Mouse (Mus musculus) telencephalon, adult 2 months (tissue): ENCODE measurements around the gene Cltb.
"Not testable (repeated sequence)": the region's sequence is repeated elsewhere in the genome, so short reads cannot be mapped to it uniquely, and the experiment has no call there.

Experiments
- DNase-seq: peaks from one replicate; pipeline ENCODE4 v3.0.0-alpha.2; 2011; ENCODE audit warnings: low read depth, low spot score

Cltb gene

DNA sequence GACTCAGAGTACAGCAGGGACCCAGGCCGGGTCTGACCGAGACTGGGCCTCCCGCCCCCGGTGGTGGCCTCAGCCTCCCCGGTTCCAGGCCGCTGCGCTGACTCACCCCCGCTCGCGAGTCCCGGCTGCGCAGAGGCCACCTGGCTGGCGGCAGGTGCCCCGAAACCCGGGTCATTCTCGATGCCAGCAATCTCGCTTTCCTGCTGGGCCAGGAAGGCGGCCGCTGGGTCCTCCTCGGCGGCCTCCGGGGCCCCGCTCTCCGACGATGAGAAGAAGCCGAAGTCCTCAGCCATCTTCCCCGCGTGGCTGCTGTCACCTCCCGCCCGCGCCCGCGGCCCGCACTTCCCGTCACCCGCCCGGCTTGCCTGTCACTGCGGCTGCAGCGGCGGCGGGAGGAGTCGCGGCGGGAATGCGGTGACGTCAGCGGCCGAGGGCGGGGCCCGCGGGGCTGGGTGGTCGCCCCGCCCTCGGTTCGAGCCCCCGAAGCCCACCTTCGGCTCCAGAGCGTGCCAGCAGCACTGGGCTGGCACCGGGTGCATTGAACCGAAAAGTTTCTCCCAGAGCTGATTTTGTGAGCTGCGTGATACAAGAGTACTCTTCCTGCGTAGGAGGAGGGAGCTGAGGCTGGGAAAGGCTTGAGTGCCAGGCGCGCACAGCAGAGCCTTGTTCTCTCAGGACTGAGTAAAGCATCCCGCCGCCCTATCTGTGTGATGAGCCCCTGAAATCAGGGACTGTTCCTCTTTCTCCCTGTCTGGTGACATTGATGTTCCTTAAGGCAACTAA is at the start of gene Cltb:
Gene Cltb, minus strand, starts transcription at position 373 of the 783 bp plus-strand sequence.
- peak; percentile 54 for DNase-seq

DNA sequence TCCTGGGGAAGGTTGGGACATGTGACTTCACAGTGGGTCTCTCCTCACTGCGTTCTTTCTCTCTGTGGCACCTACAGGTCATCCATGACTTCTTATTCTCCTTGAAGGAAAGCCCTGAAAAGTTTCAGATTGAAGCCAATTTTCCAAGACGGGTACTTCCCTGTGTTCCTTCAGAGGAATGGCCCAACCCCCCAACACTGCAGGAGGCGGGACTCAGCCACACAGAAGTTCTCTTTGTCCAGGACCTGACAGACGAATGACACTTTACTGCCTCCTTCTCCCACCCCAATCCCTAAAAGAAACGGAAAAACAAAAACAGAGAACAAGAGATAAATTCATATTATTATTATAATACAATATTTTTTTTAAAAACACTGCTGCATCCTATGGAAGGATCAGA is 49.7 kb upstream of the Cltb start:
- no peak for DNase-seq

DNA sequence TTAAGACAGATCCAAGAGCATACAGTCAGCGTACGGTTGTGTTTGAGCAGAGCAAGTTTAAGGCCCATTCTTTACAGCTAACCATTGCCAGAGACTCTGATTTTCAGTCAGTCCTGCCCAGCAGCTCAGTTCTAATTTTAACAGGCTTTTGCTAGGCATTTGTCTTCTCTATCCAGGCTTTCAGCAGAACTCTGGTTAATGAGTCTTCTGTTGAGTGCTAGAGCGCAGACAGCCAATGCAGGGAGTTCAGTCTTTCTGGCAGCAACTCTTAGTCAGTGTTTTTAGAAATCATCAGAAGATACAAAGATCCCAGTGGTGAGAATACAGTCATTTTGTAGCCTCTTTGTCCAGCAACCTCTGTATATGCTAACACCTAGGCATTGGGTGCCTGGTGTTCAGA is 39.3 kb upstream of the Cltb start:
- DNase-seq = peak; percentile 13

DNA sequence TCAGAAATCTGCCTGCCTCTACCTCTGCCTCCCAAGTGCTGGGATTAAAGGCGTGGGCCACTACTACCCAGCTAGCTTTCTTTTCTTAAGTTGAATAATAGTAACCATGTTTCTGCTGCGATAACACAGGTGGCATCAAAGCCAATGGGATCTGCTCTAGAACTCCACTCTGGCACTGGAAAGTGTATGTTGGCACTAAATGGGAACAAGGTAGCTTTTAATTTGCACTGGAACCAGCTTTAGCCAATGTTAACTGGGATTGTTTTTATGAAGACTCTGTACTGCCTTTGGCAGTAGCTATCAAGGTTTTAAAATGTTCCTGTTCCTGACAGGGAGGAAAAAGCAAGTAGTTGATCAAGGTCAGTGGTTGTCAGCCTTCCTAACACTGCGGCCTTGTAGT is 23.9 kb upstream of the Cltb start:
- DNase-seq = no peak

DNA sequence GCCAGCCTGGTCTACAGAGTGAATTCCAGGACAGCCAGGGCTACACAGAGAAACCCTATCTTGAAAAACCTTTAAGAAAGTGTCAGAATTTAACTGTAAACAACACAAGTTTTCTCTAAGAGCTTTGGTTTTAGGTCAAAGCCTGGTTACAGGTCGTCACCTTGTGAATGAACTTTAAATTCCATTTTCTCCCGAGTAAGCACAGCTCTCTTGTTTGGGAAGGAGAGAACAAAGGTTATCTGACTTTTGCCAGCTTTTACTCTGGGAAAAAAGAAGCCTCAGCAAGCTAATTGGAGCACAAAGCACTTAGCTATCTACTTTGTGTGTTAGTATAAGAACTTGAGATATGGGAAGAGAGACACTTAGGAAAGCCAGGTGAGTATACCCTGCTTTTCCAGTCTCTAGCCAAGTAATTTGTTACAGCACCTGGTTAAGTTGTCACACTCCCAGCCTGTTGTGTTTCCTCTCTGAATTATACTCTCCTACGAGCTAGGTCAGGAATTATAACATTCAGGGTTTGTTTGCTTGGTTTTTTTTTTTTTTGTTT is 21.7 kb upstream of the Cltb start:
- DNase-seq = no peak

DNA sequence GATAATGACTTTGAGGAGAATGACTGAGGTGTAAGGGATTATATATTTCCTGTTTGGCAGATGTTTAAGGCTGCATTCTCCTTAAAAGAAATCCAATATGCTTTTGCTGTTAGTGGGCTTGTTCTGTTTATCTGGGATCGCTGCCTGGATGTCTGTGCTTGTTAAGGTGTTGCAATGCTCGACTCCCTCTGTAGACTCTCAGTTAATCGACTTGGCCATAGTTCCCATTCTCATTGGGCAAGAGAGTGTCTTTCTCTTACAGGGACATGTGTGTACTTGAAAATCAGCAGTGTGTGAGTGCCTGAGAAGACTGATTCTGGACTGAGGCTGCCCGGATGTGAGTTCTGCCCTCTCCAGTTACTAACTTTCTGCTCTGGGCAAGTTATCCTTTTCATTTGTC is 18.0 kb upstream of the Cltb start:
- no peak for DNase-seq

DNA sequence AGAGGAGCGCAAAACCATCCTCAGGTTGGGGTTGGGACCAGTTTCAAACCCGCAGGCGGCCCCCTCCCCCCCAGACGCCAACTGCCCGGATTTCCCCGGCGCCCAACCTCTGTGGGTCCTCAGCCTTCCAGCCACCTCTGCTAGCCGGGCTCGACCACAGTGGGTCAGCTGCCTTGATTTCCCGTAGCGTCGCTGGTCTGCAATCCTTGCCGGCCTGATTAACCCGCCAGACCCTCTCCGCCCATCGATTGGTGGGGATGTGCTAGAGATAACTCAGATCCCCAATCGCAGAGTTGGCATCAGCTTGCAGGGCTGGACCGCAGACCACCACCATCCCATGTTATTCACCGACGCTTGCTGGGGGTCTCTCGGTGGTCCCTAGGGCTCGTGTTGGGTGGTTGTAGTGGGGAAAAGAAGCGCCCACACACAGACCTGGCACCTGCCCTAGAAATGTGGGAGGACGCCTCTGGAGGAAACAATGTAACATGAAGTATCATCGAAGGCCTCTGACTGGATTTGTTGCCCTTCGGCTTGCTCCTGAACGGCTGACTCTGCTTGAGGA is 10.9 kb upstream of the Cltb start:
- no peak for DNase-seq

DNA sequence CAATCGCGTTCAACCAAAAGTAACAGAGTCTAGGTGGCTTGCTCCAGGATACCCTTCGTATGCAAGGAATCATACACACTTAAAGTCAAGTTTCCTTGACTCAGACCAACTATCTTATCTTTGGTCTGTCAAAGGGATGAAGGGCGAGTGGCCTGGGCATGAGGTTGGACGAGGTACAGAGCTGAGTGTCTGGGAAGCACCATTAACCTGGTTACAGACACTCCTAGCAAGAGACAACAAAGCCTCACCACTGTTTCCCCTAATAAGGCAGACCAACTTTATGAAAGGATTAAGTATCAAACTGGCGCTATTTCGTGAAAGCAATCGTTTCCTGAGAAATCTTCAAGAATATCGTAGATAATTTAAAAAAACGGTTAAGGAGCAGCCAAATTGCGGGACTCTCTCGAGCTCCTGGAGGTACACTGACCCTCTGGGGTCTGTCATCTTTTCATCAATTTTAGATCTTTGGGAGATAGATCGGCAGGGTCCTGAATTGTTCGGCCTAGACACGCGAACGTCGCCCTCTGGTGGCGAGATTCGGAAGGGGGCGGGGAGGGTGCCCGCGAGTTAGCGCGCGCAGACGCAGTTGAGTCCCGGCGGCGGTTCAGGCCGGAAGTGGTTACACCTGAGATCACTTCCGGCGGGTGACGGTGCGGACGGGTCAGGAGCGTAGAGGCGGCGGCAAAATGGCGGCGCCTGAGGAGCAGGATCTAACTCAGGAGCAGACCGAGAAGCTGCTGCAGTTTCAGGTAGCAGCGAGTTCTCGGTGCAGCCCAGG is 10.2 kb upstream of the Cltb start, which contains the start of gene Faf2:
Gene Faf2, plus strand, starts transcription at position 630 of the 778 bp plus-strand sequence.
- peak; percentile 83 for DNase-seq

DNA sequence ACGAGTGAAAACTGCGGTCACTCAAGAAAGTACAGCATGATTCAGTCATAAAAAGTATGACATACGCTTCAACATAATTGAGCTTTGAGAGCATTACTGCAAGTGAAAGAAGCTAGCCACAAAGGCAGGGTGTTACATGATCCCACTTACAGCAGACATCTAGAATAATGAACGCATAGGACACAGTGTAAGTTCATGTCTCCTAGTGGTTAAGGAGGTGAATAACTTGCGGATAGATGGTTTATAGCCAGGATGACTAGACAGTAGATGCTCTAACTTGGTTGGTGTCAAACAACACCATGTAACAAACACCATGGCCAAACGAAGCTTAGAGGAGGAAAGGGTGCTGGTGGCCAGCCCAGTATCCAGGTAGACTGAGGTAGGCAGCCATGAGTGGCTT is 5.9 kb upstream of the Cltb start:
- DNase-seq = no peak

DNA sequence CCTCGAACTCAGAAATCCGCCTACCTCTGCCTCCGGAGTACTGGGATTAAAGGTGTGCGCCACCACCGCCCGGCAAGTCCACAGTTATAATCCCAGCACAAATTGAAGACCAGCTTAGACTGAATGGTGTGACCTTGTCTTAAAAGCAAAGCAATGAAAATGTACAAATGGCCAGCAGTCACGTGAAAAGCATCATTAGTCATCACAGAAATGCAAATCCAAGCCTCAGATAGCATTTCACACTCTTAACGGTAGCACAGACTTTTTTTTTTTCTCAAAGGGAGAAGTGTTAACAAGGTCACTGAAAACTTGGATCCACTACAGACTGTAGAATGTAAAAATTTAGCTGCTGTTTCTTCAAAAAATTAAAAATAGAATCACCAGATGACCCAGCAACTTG is 5.2 kb upstream of the Cltb start:
- no peak for DNase-seq

DNA sequence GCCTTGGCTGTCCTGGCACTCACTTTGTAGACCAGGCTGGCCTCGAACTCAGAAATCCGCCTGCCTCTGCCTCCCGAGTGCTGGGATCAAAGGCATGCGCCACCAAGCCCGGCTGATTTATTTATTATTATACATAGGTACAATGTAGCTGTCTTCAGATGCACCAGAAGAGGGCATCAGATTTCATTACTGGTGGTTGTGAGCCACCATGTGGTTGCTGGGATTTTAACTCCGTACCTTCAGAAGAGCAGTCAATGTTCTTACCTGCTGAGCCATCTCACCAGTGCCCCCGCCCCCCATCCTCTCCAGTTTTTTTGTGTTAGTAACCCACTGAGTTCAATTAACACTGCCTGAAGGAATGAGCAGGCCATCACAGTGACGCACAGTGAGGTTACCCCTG is 2.0 kb upstream of the Cltb start:
- DNase-seq = not testable (repeated sequence)

DNA sequence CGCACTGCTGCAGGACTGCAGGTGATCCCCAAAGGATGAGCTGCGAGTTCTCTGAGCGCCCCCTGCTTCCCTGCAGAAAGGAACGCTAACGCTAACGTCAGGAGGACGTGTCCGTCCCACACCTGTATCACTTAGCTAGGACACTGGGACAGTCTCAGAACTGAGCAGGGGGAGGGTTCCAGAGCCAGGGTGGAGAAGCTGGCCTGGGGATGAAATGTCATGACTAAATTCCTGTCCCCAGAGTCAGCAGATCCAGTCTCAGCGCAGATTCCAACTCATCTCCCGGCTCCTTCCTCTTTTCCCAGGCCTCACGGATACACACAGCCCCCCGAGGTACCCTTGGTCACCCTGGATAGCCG is 552 bp downstream of the Cltb start:
- no peak for DNase-seq

DNA sequence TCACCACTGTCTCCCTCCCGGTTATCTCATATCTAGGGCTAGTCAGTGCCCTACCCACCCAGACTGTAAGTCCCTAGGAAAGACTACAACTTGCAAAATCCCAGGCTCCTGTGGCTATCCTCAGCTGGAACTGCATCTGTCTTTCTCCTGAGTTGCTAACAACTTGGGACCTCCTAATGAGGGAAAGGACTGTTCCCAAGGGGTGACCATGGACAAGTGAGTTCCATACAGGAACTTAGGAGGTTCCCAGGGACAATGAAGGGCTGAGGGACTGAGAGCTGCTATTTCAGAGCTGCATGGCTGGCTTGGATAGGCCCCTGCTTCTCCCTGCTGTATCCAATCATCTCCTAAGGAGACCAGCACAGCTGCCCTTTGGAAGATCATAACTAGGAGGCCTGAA is 1.8 kb downstream of the Cltb start:
- no peak for DNase-seq

DNA sequence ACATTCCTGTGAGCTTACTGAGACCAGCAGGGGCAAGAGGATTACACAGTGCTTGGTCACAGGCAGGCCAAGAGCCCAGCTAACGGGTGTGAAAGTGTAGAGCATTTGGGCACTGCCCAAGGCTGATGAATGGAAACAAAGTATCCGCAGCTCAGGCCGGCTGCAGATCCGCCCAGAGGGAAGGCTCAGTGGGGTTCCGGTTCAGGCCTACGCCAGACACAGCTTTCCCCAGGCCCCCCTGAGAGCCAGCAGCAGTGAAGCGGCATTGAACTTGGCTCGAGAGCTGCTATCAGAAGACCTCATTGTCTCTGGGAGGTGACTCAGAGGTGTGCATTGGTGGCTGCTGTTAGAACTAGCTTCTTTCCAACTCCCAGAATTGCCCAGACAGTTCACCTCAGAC is 2.5 kb downstream of the Cltb start:
- no peak for DNase-seq

DNA sequence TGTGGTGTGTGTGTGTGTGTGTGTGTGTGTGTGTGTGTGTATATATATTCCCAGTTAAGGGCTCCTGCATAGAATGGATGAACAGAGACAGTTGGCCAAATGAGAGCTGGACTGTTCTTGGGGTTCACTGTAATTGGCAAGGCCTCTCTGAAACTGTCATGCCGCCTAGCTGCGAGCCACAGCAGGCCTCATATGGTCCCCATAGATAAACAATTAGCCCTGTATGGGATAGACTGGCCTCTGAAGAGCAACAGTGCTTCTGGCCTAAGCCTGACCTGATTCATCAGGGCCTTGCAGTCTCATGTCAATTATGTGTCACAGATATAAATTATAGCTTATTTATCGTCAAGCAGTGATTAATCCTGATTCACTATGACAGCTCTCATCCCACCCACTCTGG is 3.1 kb downstream of the Cltb start:
- DNase-seq = no peak

DNA sequence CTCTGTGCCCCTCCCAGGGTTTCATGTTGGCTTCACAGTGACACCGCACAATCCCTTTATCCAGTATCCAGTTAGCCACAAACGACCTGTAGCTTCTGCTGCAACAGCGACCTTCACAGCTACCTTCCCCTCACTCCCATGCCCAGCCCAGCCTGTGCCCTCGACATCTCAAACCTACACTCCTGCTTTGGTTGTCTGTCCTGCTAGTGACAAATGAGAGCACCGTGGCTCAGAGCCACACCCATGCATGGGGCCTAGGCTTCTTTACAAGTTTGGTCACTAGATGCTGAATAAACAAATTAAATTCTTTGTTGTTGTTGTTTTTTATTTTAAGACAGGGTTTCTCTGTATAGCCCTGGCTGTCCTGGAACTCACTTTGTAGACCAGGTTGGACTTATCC is 3.9 kb downstream of the Cltb start:
- DNase-seq = no peak

DNA sequence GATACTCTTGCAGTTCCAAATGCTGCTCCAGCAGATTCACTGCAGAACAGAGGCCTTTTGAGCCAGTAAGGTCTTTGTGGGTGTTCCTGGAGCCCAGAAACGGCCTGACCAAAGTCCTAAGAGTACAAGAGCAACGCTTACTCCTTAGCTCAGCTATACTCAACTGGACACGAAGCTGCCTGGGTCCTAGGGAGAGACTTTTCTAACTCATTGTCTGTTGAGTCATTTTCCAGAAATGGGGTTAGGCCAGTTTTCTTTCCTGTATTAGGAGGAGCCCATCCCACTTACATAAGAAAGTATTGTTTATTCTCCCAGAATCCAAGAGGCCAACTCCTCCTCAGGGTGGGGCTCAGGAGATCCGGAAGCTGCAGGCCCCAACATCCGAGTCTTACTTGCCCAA is 5.7 kb downstream of the Cltb start:
- no peak for DNase-seq

DNA sequence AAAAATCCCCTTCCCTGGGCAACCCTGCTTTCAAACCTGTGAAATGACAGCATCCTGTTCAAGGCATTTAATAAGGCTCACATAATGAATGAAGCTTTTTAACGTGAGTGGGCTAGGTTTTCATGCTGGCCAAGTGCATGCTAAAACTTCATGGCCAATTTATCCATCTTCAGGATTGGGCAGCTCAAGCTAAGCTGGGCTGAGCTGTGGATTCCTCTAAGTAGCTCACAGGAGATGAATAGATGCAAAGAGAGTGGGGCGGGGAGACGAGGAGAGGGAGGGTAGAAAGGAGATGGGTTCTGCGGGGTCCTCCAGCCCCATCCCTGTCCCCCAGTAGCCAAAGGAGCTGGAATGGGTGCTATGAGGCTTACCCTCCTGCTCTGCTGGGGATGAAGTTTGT is 6.9 kb downstream of the Cltb start:
- no peak for DNase-seq

DNA sequence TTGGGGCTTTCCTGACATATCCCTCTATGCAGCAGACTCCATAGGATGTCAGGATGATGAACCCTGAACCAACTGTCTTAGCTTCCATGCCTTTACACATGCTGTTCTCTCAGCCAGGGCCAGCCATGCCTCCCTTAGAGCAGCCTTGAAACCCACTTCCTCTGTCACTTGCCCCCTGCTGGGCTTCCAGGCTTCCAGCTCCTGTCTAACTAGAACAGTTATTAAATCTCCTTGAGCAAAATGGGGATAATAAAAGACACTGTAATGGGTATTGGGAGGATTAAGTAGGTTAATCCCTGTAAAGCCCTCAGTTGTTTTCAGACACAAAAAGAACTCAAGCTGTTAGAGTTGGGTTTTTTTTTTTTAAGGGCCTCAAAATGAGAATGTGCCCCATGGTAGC is 7.6 kb downstream of the Cltb start:
- DNase-seq = no peak

DNA sequence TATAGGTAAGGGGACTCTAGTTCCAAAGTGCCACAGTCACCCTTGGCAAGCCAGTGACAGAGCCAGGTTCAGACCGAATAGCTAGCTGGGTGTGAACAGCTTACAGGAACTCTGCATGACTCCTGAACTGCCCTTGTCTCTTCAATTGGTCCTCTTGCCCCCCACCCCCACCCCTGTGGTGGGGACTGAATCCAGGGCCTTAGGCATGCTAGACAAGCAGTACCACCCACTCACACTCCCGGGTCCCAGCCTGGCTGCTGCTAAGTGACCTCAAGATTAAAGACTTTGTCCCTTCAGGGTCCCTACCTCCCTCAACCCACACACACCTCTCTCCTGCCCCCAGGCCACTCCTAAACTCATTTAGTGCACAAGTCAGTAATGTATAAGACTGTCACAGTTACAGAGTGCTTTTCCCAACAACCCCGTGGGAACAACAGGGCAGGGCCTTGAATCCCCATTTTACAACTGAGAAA is 8.5 kb downstream of the Cltb start:
- DNase-seq = no peak

DNA sequence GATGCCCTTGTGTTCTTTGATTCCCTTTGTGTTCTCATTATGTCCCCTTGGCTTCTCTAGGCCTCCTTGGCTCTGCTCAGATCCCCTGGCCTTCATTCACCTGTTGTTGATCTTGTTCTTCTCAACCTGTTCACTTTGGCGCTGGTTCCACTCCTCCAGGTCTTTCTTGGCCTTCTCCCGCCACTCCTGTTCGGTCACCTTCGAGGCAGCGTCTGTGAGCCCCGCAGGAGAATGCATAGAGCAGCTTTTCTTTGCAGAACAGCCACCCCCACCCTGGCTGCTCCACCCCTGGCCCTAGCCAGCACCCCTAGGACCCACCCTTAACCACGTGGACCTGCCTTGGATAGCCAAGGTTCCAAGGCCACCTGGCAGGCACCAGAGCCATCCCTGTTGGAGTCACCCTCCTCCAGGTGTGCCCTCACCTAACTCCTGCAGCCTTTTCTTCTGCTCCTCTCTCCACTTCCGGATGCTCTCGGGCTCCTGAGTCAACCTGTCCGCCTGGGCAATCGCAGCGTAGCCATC is 12.5 kb downstream of the Cltb start:
- no peak for DNase-seq

DNA sequence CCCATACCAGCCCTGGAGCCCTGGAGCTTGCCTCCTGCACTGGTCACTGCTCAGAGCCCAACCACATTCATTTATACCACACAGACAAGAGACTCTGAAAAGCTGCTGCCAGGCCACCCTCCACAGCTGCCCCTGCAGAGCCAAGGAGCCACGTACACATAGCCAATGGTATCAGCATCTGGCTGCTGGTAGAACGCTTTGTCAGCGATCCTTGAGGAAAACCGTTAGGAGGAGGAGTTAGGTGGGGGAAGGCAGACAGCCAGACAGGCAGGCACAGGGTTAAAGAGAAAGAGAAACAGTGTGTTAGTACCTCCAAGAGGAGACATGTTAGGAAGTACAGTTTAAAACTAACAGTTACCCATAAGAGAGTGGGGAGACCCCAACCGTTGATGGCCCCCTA is 14.3 kb downstream of the Cltb start:
- DNase-seq = no peak
